Mouse (Mus musculus) olfactory bulb, adult 2 months (tissue): ENCODE measurements at regions not wholly inside any gene's neighbourhood (a gene's known extent, or its start where the extent isn't known, plus 50 kb on each side); places are given as distances from the start of the nearest gene placed in this dataset.

ENCODE experiments used
- CTCF ChIP-seq: fragments of 200-500 bp; IDR thresholded peaks from 2 replicates; pipeline ENCODE4 v1.5.1; 2012; ENCODE audit warnings: low read depth, mild to moderate bottlenecking, low read length, moderate library complexity; ENCODE audit not compliant: insufficient read depth
- POLR2A ChIP-seq: fragments of 200-500 bp; IDR thresholded peaks from 2 replicates; pipeline ENCODE4 v1.6.1; 2012; ENCODE audit warnings: mild to moderate bottlenecking, low read depth, low read length, moderate library complexity; ENCODE audit not compliant: insufficient read depth

GRCm38 (mm10) chr16:24172653-24173052 is 184.0 kb upstream of the Bcl6 start:
- TF ChIP-seq CTCF, result no peak
- TF ChIP-seq POLR2A, result no peak
